Mouse (Mus musculus): ENCODE measurements around the gene Sh3d21.

DNA sequence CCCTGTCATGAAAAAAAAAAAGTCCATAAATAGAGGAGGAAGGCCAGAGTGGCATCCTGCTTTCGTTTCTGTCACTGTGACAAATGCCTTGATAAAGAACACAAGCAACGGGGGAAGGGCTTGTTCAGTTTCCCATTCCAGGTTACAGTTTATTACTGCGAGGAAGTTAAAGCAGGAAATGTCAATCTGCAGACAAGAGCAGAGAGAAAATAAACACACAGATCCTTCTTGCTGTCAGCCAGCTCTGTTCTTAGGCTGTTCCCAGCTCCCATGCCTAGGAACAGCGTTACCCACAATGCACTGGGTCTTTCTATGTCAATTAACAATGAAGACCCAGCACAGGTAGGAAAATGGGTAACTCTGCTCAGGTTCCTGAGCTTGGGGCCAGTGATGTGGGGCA lies 8.1 kb downstream of the Sh3d21 start:
- TF ChIP-seq CTCF (conservative IDR thresholded peaks at IDR 0.05; ENCODE audit: insufficient read depth, insufficient read length, low read depth, low read length) (no peak), POLR2A (IDR thresholded peaks at IDR 0.05; ENCODE audit: low read depth, low read length) (no peak)

Measured in kidney, adult 2 months (tissue).